Mouse (Mus musculus) mouse trophoblast stem cell (cell line): Measurements from ENCODE around the gene Rgs3.

Experiments used
- in situ Hi-C, 2 experiments: fragments of 300-500 bp; cut with MseI, MboI; formaldehyde crosslinking; loops; 2 replicates in 1 of 2; 3 replicates in 1 of 2; pipeline ENCODE4 v1.15.1; 2025

Rgs3 gene

DNA sequence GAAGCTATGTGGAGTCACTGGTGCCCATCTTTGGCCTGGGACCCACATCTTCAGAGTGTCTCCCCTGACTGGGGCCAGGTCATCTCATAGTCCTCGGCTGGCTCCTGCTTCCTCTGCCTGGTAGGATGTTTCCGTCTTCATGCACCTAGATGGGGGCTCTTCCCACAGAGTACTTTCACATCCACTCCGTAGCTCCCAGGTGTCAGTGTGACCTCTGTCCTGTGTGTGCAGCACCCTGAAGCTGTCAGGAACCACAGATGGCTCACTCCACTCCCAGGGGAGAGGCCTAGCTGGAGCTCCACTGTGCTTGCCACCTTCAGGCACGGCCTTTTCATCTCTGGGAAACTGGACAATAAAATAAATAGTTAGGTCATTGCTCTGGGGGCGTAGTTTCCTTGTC, 128.5 kb downstream of the Rgs3 start:
- in situ Hi-C loops: no loop called here

DNA sequence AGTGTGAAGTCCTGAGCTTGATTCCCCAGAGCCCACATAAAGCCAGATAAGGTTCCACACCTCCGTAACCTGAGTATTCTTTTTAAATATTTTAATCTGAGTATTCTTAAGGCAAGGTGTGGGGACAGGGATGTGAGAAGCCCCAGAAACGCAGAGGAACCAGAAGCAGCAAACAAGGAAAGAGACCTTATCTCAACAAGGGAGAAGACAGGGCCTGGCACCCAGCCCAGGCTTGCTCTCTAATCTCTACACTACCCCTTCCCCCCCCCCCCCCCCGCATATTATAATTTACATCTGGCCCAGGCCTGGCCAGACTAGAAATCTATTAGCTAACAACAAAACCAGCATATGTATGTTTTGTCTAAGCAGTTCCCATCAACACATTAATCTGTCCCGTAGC, 131.3 kb downstream of the Rgs3 start:
- in situ Hi-C loops: no loop called here

DNA sequence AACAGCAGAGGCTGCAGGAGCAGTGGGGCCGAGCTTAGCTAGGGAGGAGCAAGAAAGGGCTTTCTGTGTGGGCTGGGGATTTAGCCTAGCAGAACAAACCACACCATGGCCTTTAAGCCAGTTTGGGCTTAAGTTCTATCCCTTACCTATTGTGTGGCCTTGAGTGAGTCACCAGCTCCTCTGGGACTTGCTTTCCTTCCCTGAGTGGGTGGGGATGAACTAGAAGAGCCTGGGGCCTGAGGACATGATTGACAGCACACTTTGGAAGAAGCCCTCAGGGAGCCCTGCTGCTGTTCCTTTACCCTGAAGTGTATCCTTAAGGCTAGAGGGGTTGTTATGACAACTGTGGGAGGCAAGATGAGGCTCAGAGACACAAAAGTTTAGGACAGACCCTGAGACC, 132.0 kb downstream of the Rgs3 start:
- in situ Hi-C loops: no loop called here

DNA sequence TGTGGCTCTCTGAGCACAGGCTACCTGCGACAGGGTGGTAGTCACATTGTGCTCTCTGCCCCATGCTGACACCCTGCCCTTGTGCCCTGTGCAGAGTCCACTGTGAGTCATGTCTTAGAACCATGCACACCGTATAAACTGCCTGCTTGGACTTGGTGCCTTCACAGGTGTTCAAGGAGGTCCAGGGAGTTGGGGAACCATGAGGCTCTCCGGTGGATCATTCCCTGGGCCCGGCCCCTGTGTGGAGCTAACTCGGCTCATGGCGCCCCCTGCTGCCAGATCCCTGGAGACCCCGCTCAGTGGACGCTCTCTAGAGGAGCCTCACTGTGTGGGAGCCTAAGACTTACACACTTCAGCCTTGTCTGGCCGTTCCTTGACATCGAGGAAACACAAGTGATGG, 134.2 kb downstream of the Rgs3 start:
- in situ Hi-C loops: no loop called here

DNA sequence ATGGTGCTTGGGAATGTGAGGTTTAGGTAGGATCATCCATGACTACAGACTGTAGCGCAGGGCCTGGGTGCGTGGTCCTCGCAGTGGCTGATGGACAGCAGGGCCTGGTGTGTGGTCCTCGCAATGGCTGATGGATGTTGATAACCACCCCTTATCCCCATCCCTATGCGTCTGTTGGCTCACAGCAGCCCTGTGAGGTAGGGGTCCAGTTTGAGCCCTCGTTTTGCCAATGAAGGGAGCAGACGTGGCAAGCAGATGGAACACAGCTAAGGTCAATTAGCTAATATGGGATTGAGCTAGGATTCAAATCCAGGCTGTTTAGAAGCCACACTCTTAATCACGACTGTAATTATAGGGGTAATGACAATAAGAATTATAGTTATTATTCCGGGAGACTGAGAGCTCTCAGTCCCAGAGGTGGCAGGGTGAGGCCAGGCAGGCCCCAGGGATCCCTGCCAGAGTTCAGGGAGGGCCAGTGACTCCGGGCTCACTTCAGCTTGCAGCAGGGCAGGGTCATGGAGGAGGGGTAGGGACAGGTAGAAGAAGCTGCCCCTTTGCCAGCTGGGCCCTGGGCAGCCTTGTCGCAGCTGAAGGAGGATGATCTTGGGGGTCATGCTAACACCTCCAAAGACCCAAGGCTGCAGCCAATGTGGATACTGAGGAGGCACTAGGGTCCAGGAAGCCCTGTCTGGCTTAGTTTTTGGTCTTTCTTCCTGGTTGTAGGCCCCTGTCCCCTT, 135.2 kb downstream of the Rgs3 start:
- in situ Hi-C loops: loop anchor here (5.0 kb wide), 2 partner anchors 67 to 133 kb away; no protein-coding TSS in a partner anchor

DNA sequence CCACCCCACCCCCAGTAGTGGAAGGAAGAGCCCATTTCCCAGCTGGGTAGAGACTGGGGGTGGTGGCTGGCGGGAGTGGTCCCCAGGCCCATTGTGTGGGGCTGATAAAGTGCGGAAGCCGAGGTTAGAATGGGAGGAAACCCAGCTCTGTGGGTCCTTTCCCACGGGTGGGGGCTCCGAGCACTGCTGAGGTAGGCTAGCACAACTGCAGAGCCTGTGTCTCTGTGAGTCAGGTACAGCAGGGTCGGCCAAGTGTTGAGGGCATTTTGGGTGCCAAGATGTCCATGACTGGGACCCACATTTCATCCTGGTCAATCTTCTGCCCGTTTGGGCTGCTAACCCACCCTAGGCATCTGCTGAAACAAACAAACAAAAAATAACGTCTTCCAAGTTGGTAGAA, 135.9 kb downstream of the Rgs3 start:
- in situ Hi-C loops: loop anchor here (5.0 kb wide), 2 partner anchors 67 to 133 kb away; no protein-coding TSS in a partner anchor

DNA sequence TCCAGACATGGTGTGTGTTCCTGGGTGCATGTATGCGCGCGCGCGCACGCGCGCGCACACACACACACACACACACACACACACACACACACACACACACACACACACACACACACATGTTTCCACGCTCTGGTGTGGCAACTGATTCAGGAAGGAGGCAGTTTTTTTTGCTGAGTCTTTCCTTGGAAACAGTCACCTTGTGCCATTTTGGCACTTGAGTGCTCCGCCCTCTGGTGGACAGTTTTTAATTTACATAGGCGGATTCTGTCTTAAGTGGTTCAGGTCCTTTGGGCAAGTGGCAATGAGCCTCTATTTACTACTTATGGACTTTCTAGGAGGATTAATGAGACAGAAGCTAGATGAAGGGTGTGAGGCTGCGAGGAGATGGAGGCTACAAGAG, 136.3 kb downstream of the Rgs3 start:
- in situ Hi-C loops: loop anchor here (5.0 kb wide), 2 partner anchors 66 to 134 kb away; no protein-coding TSS in a partner anchor

DNA sequence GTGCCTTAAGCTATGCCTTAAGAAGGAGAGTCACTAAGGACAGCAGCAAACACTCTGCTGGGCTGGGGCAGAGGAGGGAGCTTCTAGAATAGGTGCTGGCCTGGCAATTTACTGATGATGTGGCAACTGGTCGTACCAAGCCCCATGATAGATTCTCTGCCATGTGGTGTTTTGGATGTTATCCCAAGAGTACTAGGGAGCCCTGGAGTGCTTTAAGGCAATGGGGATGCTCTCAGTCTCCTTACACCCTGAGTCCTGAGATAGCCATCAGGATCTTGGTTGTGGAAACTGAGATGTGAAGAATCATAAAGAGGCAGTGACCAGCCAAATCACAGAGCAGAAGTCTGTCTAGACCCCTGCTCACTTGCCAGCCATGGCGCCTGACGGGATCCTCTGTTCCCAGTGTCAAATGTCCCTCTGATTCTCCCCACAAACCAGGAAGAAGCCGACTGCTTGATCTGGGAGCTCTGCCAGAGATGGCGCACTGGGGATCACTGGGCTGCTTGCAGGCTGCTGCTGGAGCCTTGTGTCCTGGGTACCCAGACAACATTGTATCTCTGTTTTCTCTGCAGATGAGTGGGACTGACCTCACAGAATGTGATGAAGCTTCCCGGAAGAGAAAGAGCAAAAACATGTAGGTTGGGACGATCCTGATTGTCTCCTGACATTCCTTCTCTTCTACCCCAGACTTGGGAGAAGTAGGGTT, 137.2 kb downstream of the Rgs3 start:
- in situ Hi-C loops: loop anchor here (5.0 kb wide), 2 partner anchors 65 to 135 kb away; no protein-coding TSS in a partner anchor

DNA sequence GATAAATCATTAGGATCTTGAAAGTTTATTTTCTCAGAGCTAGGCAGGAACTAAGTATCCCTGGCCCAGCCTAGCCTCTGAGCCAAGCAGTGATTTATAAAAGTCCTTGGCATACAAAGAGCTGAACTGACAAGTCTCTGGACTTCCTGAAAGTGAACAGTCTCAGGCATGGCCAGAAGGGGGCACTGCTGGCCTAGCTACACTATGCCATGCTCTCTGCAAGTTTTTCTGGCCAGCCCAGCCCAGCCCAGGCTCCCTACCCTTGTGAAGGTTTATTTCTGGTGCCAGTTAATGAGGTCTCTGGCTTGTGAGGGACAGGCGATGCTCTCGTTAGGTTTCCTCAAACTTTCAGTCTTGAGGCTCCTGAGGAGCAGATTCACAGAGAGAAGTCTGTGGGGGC, 137.8 kb downstream of the Rgs3 start:
- in situ Hi-C loops: loop anchor here (5.0 kb wide), 2 partner anchors 65 to 135 kb away; no protein-coding TSS in a partner anchor

DNA sequence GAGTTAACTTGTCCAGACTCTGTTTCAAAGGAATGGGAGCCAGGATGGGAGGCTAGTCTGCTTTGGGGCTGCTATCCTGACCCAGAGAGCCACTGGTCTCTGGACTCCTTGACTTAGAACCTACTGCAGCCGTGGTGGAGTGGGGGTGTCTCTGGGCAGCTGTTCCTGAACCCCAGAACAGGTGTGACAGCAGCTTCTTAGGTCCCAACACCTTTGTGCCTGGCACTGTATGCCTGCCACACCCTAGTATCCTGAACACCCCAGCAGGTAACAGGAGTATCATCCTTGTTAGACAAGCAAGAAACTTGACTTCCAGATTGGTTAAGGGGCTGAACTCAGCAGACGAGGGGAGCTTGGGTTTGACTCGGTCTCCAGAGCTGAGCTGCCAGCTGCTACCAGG, 138.9 kb downstream of the Rgs3 start:
- in situ Hi-C loops: loop anchor here (5.0 kb wide), 2 partner anchors 64 to 136 kb away; no protein-coding TSS in a partner anchor

DNA sequence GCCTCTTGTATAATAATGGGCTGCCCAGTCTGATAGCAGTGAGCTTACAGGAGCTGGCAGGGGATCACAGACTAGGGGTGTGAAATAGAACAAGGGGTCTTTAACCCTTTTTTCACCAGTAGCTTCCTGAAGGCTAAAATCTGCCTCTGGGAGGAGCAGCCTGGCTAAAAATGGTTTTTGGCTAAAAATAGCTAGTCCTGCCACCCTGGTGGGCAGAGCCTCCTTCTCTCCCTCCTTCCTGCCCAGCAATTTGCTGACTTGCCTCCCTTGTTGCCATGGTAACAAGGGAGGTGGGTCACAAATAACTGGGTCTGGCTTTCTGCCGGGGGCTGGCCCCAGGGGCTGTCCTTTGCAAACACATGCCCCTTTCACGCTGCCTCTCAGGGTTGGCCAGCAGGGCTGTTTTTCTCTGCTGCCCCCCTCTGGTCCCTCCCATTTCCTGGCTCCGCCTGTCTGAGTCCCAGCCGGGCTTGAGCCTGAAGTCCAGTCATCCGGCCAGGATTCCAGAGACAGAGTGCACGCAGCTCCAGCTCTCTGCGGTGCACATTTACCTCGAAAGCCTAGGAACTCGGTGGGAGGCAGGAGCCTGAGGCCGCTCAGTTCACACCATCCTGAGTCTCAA, 139.7 kb downstream of the Rgs3 start:
- in situ Hi-C loops: loop anchor here (5.0 kb wide), 2 partner anchors 63 to 137 kb away; no protein-coding TSS in a partner anchor

DNA sequence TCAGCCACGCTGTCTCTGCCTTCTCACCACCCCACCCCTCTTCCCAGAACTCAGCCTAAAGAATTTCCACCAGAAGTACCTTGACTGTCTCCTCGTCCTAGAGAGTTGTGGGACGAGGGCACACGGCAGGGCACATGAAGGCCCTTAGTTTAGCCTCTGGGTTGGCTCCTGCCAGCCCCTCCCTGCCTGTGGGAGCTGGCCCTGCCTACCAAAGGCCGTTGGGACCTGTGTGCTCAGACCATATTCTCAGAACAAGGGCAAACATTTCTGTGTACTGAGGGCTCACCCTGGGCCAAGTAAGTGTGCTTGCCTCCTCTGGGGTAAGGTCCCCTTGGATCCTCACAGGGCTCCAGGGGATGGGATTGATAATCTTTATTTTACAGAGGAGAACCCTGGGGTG, 140.8 kb downstream of the Rgs3 start:
- in situ Hi-C loops: no loop called here

DNA sequence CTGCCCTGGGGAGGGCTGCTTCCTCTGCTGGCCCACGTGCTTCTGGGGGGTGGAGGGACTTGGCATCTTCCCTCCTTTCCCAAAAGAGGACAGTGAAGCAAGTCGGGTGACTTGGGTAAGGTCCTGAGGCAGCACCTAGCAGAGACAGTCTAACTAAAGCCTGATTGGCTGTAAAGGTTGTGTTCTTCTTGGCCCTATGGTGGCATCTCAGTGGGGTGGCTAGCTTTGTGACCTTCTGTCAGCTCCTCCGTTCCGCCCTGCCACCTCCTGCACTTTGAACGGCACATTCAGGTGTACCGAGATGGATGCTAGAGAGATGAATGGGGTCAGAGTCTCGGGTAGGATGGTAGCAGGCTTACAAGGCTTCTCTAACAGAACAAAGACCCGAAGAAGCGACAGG, 143.5 kb downstream of the Rgs3 start:
- in situ Hi-C loops: no loop called here

DNA sequence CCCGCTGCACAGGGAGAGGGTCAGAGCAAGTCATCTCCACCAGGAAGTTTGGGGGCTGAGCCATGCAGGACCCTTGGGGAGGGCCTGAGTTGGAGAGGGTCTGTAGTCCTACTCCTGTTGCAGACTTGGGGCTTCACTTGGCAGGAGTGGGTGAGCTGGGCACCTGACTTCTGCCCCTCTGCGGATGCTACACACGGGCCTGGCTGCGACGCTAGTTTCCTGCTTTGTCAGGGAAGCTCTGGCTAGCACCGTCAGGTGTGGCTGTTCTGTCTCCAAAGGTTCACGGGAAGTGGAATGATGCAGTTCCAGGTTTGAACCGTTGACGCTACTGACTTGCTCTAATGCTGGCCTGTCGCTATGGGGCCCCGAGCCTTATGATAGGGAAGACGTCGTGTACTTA, 144.6 kb downstream of the Rgs3 start:
- in situ Hi-C loops: no loop called here

DNA sequence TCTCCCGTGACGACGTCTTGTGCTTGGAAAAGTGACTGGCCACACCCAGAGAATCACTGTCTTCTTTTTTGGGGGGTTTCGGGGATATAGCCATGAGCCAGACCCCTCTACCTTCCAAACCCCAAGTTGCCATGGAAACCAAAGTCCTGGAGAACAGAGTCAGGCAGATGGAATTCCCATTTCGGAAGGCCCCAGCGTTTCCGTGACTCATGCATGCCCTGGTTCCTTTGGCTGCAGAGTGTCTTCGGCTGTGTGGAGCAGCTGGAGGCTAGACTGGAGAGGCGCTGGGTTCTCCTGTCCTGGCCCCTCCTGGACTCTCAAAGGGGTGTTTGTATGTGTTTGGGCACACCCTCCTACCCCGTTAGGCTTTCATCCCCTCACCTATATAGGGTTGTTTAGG, 145.4 kb downstream of the Rgs3 start:
- in situ Hi-C loops: no loop called here

DNA sequence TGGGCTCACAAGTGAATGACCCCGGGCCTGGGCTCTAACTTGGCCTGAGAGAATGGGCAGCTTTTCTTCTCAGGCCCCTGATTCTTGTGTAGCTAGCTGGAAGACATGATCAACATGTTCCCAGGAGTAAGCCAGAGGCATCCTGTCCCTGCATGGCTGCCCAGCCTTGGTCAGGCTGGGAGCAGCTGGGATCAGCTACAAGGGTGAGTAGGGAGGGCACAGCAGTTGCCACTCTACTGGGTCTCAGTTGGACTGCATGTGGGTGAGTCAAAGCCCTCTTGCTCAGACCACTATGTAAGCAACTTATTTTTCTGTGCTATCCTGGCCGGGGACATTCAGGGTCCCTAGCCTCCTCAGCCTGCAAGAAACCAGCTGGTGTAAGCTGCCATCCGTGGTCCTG, 146.1 kb downstream of the Rgs3 start:
- in situ Hi-C loops: no loop called here

DNA sequence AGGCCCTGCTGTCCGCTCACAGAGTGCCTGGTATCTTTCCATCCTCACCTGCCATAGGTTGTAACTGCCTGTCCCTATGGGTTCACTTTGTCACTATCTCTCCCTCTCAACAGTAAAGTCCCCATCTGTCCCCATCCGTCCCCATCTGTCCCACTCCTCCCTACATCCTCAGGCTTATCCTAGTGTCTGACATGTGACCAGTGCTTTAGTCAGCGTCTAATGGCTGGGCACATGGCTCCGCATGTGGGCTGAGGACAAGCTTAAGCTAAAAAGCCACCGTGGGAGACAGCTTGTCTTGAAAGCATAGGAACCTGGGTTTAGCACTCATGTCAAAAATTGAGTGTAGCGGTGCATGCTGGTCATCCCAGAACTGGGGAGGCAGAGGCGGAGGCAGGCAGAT, 148.4 kb downstream of the Rgs3 start:
- in situ Hi-C loops: no loop called here

DNA sequence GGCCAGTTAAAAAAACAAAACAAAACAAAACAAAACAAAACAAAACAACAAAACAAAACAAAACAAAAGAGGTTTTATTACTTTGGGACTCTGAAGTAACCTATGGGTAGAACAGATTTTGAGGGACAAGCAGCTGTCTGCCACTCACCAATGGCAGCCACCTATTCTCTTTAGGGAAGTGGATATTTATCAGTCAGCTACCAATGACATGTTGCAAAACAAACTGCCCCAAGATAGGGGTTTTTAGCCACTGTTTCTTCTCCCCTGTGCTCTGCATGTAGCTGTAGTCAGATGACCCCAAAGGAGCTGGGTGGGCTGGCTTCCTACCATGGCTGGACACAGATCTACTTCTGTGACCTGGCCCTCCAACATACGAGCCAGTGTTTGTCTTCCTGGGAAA, 149.3 kb downstream of the Rgs3 start:
- in situ Hi-C loops: no loop called here

DNA sequence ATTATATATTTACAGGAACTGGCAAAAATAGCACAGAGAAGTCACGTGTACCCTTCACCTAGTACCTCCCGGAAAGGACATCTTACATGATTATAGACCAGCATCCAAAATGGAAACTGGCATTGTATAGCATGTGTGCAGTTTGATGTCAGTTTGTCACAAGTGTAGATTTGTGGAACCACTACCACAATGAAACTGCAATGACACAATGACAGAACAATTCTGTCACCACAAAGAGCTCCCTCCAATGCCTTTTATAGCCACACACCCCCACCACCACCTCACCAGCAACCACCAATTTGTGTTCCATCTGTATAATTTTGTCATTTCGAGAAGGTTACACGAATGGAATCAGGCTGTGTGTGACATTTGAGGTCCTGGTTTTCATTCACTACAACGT, 149.8 kb downstream of the Rgs3 start:
- in situ Hi-C loops: no loop called here

DNA sequence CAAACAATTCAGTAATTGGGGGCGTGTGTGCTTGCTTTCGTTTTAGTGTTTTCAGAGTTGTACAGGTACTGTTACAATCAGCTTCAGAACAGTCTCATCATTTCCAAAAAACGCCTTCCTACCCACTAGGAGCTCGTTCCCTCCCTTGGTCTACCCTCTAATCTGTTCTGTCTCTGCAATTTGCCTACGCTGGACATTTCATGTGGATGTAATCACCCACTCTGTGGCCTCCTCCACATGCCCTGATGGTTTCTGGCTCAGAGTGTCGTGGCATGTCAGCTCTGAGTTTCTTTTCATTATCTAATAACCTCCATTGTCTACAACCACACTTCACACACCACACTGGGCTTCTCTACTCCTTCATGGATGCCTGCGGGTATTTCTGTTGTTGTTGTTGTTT, 151.5 kb downstream of the Rgs3 start:
- in situ Hi-C loops: no loop called here

DNA sequence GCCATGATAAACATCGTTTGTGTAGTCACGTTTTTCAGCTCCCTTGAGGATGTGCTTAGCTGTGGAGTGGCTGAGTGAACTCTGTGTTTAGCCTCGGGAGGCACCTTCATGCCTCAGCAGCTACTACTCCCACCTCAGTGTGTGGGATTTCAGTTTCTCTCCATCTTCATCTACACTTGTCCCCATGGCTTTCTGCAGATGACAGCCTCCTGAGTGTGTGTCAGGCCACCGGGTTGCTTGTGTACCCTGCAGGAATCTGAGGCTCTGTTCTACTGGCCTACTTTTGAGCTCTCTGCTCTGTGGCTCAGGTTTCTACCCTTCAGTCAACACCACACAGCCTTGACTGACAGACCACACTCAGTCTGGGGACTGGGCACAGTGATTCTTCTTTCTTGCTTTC, 151.9 kb downstream of the Rgs3 start:
- in situ Hi-C loops: no loop called here

DNA sequence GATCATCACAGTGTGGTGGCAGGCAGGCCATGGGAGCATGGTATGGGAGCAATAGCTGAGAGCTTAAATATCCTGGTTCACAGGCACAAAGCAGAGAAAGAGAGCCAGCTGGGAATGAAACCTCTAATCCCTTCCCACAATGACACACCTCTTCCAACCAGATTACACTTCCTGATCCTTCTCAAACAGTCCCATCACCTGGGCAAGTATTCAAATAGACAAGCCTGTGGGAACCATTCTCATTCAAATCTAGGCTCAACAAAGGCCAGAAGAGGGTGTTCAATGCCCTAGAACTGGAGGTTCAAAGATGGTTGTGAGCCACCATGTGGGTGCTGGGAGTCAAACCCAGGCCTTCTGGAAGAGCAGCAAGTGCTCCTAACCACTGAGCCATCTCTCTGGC, 161.2 kb downstream of the Rgs3 start:
- in situ Hi-C loops: no loop called here

DNA sequence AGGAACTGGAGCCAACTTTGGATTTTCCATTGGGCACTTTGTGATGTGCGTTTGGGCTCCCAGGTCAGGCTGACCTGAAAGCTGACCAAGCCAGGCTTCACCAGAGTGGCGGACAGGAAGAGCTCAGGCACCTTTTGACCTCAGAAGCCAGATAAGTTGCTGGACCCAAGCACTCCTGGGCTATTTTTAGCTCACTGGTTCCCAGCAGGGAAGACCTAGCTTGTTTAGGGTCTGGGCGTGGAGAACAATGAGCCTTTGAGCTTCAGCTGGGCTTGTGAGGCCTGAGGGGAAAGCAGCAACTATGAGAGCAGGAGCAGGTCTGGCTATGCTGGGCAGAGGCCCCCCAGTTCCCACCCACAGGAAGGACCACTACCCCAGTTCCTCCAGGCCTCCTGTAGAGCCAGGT, 162.4 kb downstream of the Rgs3 start:
- in situ Hi-C loops: no loop called here
